Mouse (Mus musculus): ENCODE measurements around the gene Atp1a2. TPM values are rescaled to one million over a fixed set of nuclear protein-coding genes. Genes with fewer than 3 reads are reported as not detected.

Gene Atp1a2
- not detected for total RNA-seq (2023)

GRCm38 (mm10) chr1:172297611-172298537 lies at the start of gene Atp1a2:
TSS of gene Atp1a2 (minus strand) at chr1:172298064.

GRCm38 (mm10) chr1:172340729-172341321 lies 43.0 kb upstream of the Atp1a2 start, which contains the start of gene Kcnj10:
TSS of gene Kcnj10 (plus strand) at chr1:172341210.

DNA sequence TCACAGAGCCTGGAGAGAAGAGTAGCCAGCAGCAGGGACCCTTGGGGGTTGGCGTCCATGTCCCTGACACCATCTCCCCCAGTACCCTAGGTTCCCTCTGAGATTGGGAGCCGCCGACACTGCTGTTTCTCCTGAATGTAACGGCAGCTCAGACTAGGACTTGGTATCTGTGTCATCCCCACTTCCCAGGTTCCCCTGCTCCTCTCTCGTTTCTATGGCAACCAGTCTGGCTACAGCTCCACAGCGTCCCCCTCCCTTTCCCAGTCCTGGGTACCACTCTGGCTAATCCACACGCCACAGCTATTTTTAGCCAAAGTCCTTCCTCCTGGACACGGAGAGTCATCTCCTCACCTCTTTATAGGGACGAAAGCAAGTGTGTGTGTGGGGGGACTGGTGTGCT lies 31.3 kb upstream of the Atp1a2 start, which contains the start of gene Kcnj9:
TSS of gene Kcnj9 (minus strand) at position 188 of the 400 bp plus-strand sequence.

DNA sequence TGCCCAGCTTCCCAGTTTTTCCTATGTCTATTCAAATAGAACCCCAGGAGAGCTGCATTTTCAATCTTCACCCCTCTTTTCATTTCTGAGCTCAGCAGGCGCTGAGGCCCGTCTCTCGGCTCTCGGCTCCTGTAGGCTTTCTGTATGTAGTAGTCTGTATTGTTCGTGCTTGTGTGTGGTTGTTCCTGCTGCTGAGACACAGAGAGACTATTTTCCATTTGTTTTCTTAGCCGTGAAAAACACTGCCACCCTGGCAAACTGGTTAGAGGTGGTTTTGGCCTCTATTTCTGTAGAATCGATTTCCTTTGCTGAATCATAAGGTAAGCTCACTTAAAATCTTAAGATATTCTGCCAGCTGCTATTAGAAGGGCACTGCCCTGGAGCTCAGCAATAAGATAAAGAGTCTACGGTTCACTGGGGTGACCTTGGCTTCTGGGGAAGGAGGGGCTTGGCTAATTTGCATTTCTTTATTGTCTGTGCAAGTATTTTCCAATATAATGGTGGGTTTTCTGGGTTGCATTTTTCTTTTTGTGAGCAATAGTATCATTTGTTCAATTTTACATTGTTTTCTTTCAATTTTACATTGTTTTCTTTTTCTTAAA lies 36.3 kb downstream of the Atp1a2 start, which contains the start of gene Igsf8:
TSS of gene Igsf8 (plus strand) at position 165 of the 602 bp plus-strand sequence.

GRCm38 (mm10) chr1:172258314-172258713 lies 39.5 kb downstream of the Atp1a2 start, which contains the start of gene Atp1a4:
TSS of gene Atp1a4 (minus strand) at chr1:172258414.

Other genes starting within 250 kb of the Atp1a2 start
- not detected for gene Nhlh1, start 240.5 kb downstream of the Atp1a2 start, total RNA-seq (2023)
- gene Copa, start 215.5 kb downstream of the Atp1a2 start, total RNA-seq (2023): 158 TPM
- gene Ncstn, start 215.3 kb downstream of the Atp1a2 start, total RNA-seq (2023): 88.7 TPM
- 59.1 TPM for gene Pex19, start 171.3 kb downstream of the Atp1a2 start, total RNA-seq (2023)
- 108 TPM for gene Dcaf8, start 150.0 kb downstream of the Atp1a2 start, total RNA-seq (2023)
- gene Pea15a, start 91.3 kb downstream of the Atp1a2 start, total RNA-seq (2023): 57.4 TPM
- not detected for gene Casq1, start 78.2 kb downstream of the Atp1a2 start, total RNA-seq (2023)
- gene Atp1a4, start 39.6 kb downstream of the Atp1a2 start, total RNA-seq (2023): not detected
- gene Igsf8, start 36.4 kb downstream of the Atp1a2 start, total RNA-seq (2023): 18.8 TPM
- 0.26 TPM for gene Kcnj9, start 31.3 kb upstream of the Atp1a2 start, total RNA-seq (2023)
- gene Kcnj10, start 43.1 kb upstream of the Atp1a2 start, total RNA-seq (2023): 1.5 TPM
- gene Pigm, start 78.5 kb upstream of the Atp1a2 start, total RNA-seq (2023): 29.3 TPM
- 0.59 TPM for gene Slamf9, start 177.3 kb upstream of the Atp1a2 start, total RNA-seq (2023)
- 1.3 TPM for gene Igsf9, start 183.7 kb upstream of the Atp1a2 start, total RNA-seq (2023)
- gene Tagln2, start 202.0 kb upstream of the Atp1a2 start, total RNA-seq (2023): 182 TPM
- gene Cfap45, start 222.7 kb upstream of the Atp1a2 start, total RNA-seq (2023): 0.47 TPM